Comparison of ENCODE assay signal across 7 mouse cellular contexts in the genomic region with DNA sequence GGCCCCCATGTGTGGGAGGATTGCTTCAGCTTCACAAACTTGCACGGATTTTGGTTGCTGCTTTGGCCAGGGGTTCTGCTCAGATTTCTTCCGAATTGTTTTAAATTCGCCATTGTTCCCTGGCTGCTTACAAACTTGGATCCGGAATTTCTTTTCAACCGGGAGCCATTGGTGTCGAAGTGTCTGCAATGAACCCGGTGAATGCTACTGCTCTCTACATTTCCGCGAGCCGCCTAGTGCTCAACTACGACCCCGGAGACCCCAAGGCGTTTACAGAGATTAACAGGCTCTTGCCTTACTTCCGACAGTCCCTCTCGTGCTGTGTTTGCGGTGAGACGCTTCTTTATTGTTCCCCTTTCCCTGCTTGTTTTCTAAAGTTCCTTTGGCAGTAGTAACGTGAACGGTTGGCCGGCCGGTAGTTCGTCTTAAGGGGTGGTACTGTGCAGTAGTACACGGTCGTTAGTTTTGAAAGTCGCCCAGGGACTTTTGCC. TPM values are rescaled to one million over a fixed set of nuclear protein-coding genes. Genes with fewer than 3 reads are reported as not detected.
A peak's percentile ranks its signal among the peaks of the same experiment; 100 is the strongest.
DNase-seq lines count a peak whose midpoint lies in the region; ATAC-seq and TF ChIP-seq lines count a peak whose summit lies in the region.

No protein-coding gene starts in this region.

- no peaks in the 10 kb centered on the region for H3K4me1 ChIP-seq in ES-Bruce4 (ENCODE audit: control insufficient read depth, insufficient read depth, low read length)
- H3K4me1 ChIP-seq in heart, embryonic 10.5 days = peaks cover 24% of the 10 kb centered on the region
- peaks cover 23% of the 10 kb centered on the region for H3K4me1 ChIP-seq in kidney, embryonic 16.5 days (ENCODE audit: insufficient read depth, low read length)
- H3K4me1 ChIP-seq in spleen, adult 2 months (ENCODE audit: control insufficient read depth, insufficient read depth, insufficient read length) = peaks cover 11% of the 10 kb centered on the region

- H3K9ac ChIP-seq in ES-Bruce4 (ENCODE audit: low read depth, poor library complexity, severe bottlenecking) = peak overlapping the region; percentile 96
- H3K9ac ChIP-seq in kidney, embryonic 16.5 days (replicated peaks; ENCODE audit: low read length) = peak overlapping the region; percentile 99

- TF ChIP-seq POLR2A in ES-Bruce4 (IDR thresholded peaks at IDR 0.05; ENCODE audit: insufficient read depth, low read length) = no peak
- TF ChIP-seq POLR2A in spleen, adult 2 months (IDR thresholded peaks at IDR 0.05; ENCODE audit: low read depth, low read length) = no peak

- WGBS in heart, embryonic 10.5 days = under 1% methylated on average over 25 of the region's 25 CpGs
- WGBS in kidney, embryonic 16.5 days = under 1% methylated on average over 25 of the region's 25 CpGs
- under 1% methylated on average over 25 of the region's 25 CpGs for WGBS in spleen, adult 2 months

- H3K4me2 ChIP-seq in kidney, embryonic 16.5 days (replicated peaks; ENCODE audit: low read depth, low read length) = peak overlapping the region; percentile 83

- no peak for ATAC-seq in kidney, embryonic 16.5 days (ENCODE audit: low FRiP score, low TSS enrichment)

- peaks cover 2% of the 10 kb centered on the region; the same call in 1 of the 2 replicates for H3K36me3 ChIP-seq in ES-Bruce4 (ENCODE audit: control insufficient read depth, insufficient read depth, low read length, poor library complexity, severe bottlenecking)
- H3K36me3 ChIP-seq in heart, embryonic 10.5 days = 0 out of 2 replicates have a peak, but pooled peaks cover 7% of the 10 kb centered on the region
- no peaks in the 10 kb centered on the region for H3K36me3 ChIP-seq in kidney, embryonic 16.5 days (ENCODE audit: insufficient read depth, low read length)
- no peaks in the 10 kb centered on the region for H3K36me3 ChIP-seq in spleen, adult 2 months (ENCODE audit: control insufficient read depth, insufficient read depth, low read length)

- peak overlapping the region; percentile 30 for H3K27ac ChIP-seq in ES-Bruce4 (ENCODE audit: insufficient read depth, low read length)
- H3K27ac ChIP-seq in heart, embryonic 10.5 days = peak overlapping the region; percentile 100
- peak overlapping the region; percentile 100 for H3K27ac ChIP-seq in kidney, embryonic 16.5 days (ENCODE audit: low read length)
- H3K27ac ChIP-seq in spleen, adult 2 months (ENCODE audit: insufficient read depth, low read length) = peak overlapping the region; percentile 100

- no peak for TF ChIP-seq EP300 in ES-Bruce4 (IDR thresholded peaks at IDR 0.05; ENCODE audit: insufficient read depth, low read depth, low read length)

- H3K4me3 ChIP-seq in ES-Bruce4 (ENCODE audit: low read depth, low read length) = peak overlapping the region; percentile 84
- H3K4me3 ChIP-seq in heart, embryonic 10.5 days = peak overlapping the region; percentile 79
- peak overlapping the region; percentile 95 for H3K4me3 ChIP-seq in kidney, embryonic 16.5 days (ENCODE audit: low read length)
- H3K4me3 ChIP-seq in spleen, adult 2 months (ENCODE audit: extremely low read depth, insufficient read depth, insufficient read length) = peak overlapping the region; percentile 99

- DNase-seq in adrenal gland, postnatal 25 days = peak; percentile 21
- DNase-seq in heart, embryonic 10.5 days (ENCODE audit: low spot score) = peak; percentile 80
- DNase-seq in lung, postnatal 36 days = peak; percentile 49
- DNase-seq in spleen, adult 2 months (ENCODE audit: low read depth in 1 of 2, low spot score in 2 of 2) = peak in 1 of 2 experiments; percentile 29
- DNase-seq in right cerebral cortex, postnatal 36 days (ENCODE audit: low spot score in 2 of 2) = no peak

- TF ChIP-seq CTCF in ES-Bruce4 (IDR thresholded peaks at IDR 0.05; ENCODE audit: low read depth, low read length) = no peak
- TF ChIP-seq CTCF in spleen, adult 2 months (IDR thresholded peaks at IDR 0.05; ENCODE audit: extremely low read depth, insufficient read depth, insufficient read length, insufficient replicate concordance) = no peak

- H3K9me3 ChIP-seq in ES-Bruce4 (replicated peaks; ENCODE audit: control insufficient read depth, insufficient read depth, low read length, poor library complexity, severe bottlenecking) = no peaks in the 10 kb centered on the region
- no peaks in the 10 kb centered on the region for H3K9me3 ChIP-seq in heart, embryonic 10.5 days
- no peaks in the 10 kb centered on the region for H3K9me3 ChIP-seq in kidney, embryonic 16.5 days (ENCODE audit: low read length)

- no peaks in the 10 kb centered on the region for H3K27me3 ChIP-seq in ES-Bruce4 (ENCODE audit: control insufficient read depth, insufficient read depth, low read length, poor library complexity, severe bottlenecking)
- no peaks in the 10 kb centered on the region for H3K27me3 ChIP-seq in heart, embryonic 10.5 days (ENCODE audit: insufficient read depth, poor library complexity, severe bottlenecking)
- H3K27me3 ChIP-seq in kidney, embryonic 16.5 days (ENCODE audit: insufficient read depth, low read length) = no peaks in the 10 kb centered on the region
- no peaks in the 10 kb centered on the region for H3K27me3 ChIP-seq in spleen, adult 2 months (ENCODE audit: control insufficient read depth, insufficient read depth, low read length)

RNA-seq across cellular contexts. Expression of gene Msl2, which starts 1.2 kb away (rescaled TPM):
- 42.4 and 46.1 TPM in 2 replicates for polyA plus RNA-seq in ES-Bruce4 (2011; ENCODE audit: insufficient read depth, insufficient read length, low read depth, missing spikeins)
- total RNA-seq in adrenal gland, postnatal 25 days (2021) = 55.2 and 58.1 TPM in 2 replicates
- polyA plus RNA-seq in heart, embryonic 10.5 days (2016; fragmentation: Nextera tagmentation; extraction: Ambion mirVana) = 3.2 and 3.7 TPM in 2 replicates
- 3.7 and 4.4 TPM in 2 replicates for polyA plus RNA-seq in kidney, embryonic 16.5 days (2015; fragmentation: Nextera tagmentation; extraction: Ambion mirVana)
- 27.6 and 41.6 TPM in 2 replicates for polyA plus RNA-seq in spleen, adult 2 months (2012; rRNA removed)

RNA-seq across cellular contexts. Expression of gene Pccb, which starts 40.4 kb away (rescaled TPM):
- 16.1 and 17.8 TPM in 2 replicates for polyA plus RNA-seq in ES-Bruce4 (2011; ENCODE audit: insufficient read depth, insufficient read length, low read depth, missing spikeins)
- 144 and 153 TPM in 2 replicates for total RNA-seq in adrenal gland, postnatal 25 days (2021)
- 15.7 and 19.0 TPM in 2 replicates for polyA plus RNA-seq in heart, embryonic 10.5 days (2016; fragmentation: Nextera tagmentation; extraction: Ambion mirVana)
- polyA plus RNA-seq in kidney, embryonic 16.5 days (2015; fragmentation: Nextera tagmentation; extraction: Ambion mirVana) = 29.9 and 30.0 TPM in 2 replicates
- polyA plus RNA-seq in spleen, adult 2 months (2012; rRNA removed) = 20.9 and 22.0 TPM in 2 replicates

Comparison
In these comparisons a context has a peak if more than half of its experiments do, and no peak if none do; other contexts are left out.
1. H3K27ac ChIP-seq: peak in every context shown above with its lines; median percentile 100 in heart, embryonic 10.5 days; 100 in kidney, embryonic 16.5 days; 100 in spleen, adult 2 months; 30 in ES-Bruce4.
2. DNase-seq: peak in adrenal gland, postnatal 25 days (single experiment), heart, embryonic 10.5 days (single experiment) and lung, postnatal 36 days (single experiment); none in right cerebral cortex, postnatal 36 days (0 of 2).
3. Peak in every context shown above with its lines, with median percentiles within 50 percentile points of each other: H3K4me3 ChIP-seq.